Mouse (Mus musculus) midbrain, postnatal 0 days (tissue): ENCODE results near the gene Iglon5. TPM values are rescaled to one million over a fixed set of nuclear protein-coding genes. Genes with fewer than 3 reads are reported as not detected.

Experiments
- ATAC-seq: fragments of 200-750 bp; cut with Nextera tagmentation; 2 replicates; pipeline ENCODE4 v1.8.0; 2017; ENCODE audit warnings: moderate number of reproducible peaks, mild to moderate bottlenecking, moderate TSS enrichment, moderate library complexity; ENCODE audit not compliant: low FRiP score
- DNase-seq: peaks from one replicate; pipeline ENCODE4 v3.0.0-alpha.2; 2015; ENCODE audit warnings: low spot score
- H3K27ac ChIP-seq: fragments of 300-500 bp; sonication (generic); 2 replicates; pipeline ENCODE4 v1.5.1; 2014; ENCODE audit warnings: low read depth, mild to moderate bottlenecking, low read length, mixed read lengths
- H3K27me3 ChIP-seq: fragments of 300-500 bp; sonication (generic); 2 replicates; pipeline ENCODE4 v1.6.1; 2014; ENCODE audit warnings: low read length, control low read depth, mixed read lengths; ENCODE audit not compliant: insufficient read depth
- H3K36me3 ChIP-seq: fragments of 300-500 bp; sonication (generic); 2 replicates; pipeline ENCODE4 v1.6.1; 2014; ENCODE audit warnings: low read length, control low read depth, mixed read lengths; ENCODE audit not compliant: insufficient read depth
- H3K4me1 ChIP-seq: fragments of 300-500 bp; sonication (generic); 2 replicates; pipeline ENCODE4 v1.6.1; 2014; ENCODE audit warnings: mild to moderate bottlenecking, control low read depth, antibody characterized with exemption, low read length, mixed read lengths; ENCODE audit not compliant: insufficient read depth
- H3K4me2 ChIP-seq: fragments of 300-500 bp; sonication (generic); 2 replicates; pipeline ENCODE4 v1.6.1; 2014; ENCODE audit warnings: low read depth, mild to moderate bottlenecking, low read length, mixed read lengths; ENCODE audit not compliant: poor library complexity, severe bottlenecking
- H3K4me3 ChIP-seq: fragments of 300-500 bp; sonication (generic); 2 replicates; pipeline ENCODE4 v1.5.1; 2014; ENCODE audit warnings: low read depth, mild to moderate bottlenecking, low read length, moderate library complexity
- H3K9ac ChIP-seq: fragments of 300-500 bp; sonication (generic); replicated peaks from 2 replicates; pipeline ENCODE4 v1.6.1; 2014; ENCODE audit warnings: mild to moderate bottlenecking, low read length, moderate library complexity, mixed read lengths; ENCODE audit not compliant: poor library complexity, severe bottlenecking
- H3K9me3 ChIP-seq: fragments of 300-500 bp; sonication (generic); 2 replicates; pipeline ENCODE4 v1.6.1; 2016; ENCODE audit warnings: low read length, control low read depth
- CTCF ChIP-seq: IDR thresholded peaks from 2 replicates; pipeline ENCODE4 v1.5.1; 2016; ENCODE audit warnings: antibody characterized with exemption, mild to moderate bottlenecking
- WGBS: fragments of 180-500 bp; shearing (Covaris S2); extraction: QIAGEN DNeasy Blood & Tissue Kit; methylation state at CpG from one replicate; pipeline ENCODE4 v1.1.7; 2014; 5-methylcytosine and 5-hydroxymethylcytosine counted together
- microRNA-seq: library from miRNA; unstranded; fragments of <30 nt; microRNA quantifications from one replicate; pipeline ENCODE4, GENCODE M21; 2016; ENCODE audit warnings: borderline number of aligned reads
- polyA plus RNA-seq: library from polyadenylated mRNA; unstranded; fragments of >200 nt; fragmentation: Nextera tagmentation; extraction: Ambion mirVana; gene quantifications from 2 replicates; pipeline ENCODE4 v1.2.1, GENCODE M21; 2015
- total RNA-seq: library from RNA; depleted of rRNA; stranded (reverse); fragments of >200 nt; gene quantifications from 2 replicates; pipeline ENCODE4 v1.2.3, GENCODE M21; 2014; rRNA removed

Gene Iglon5
- total and polyA plus RNA-seq, 2 experiments from 2014 or later = 7.8 to 72.4 TPM

- WGBS = 86% methylated on average over 8 of the region's 8 CpGs
- DNase-seq = no peak
- H3K9ac ChIP-seq = no peak within 1 kb of the TSS
- no peak within 1 kb of the TSS for H3K27ac ChIP-seq
- no peak for TF ChIP-seq CTCF
- H3K4me1 ChIP-seq = no peaks in the 10 kb centered on the region
- H3K4me2 ChIP-seq = no peak within 1 kb of the TSS
- no peaks in the 10 kb centered on the region for H3K36me3 ChIP-seq
- no peaks in the 10 kb centered on the region for H3K9me3 ChIP-seq
- no peak within 1 kb of the TSS for H3K4me3 ChIP-seq
- ATAC-seq = no peak
- H3K27me3 ChIP-seq = no peaks in the 10 kb centered on the region
Measured at GRCm38 (mm10) chr7:43427406-43427805, 62.5 kb downstream of the Iglon5 start, which contains the start of gene Lim2. TSS of gene Lim2 (plus strand) at chr7:43427670.

- Histone ChIP-seq H3K4me3 (no peak overlapping the region), H3K4me2 (no peak overlapping the region), H3K36me3 (no peaks in the 10 kb centered on the region), H3K4me1 (no peaks in the 10 kb centered on the region), H3K27ac (no peak overlapping the region), H3K9ac (no peak overlapping the region), H3K9me3 (no peaks in the 10 kb centered on the region), H3K27me3 (no peaks in the 10 kb centered on the region)
- TF ChIP-seq CTCF = no peak
- ATAC-seq = no peak
- no peak for DNase-seq
- 51% methylated on average over 3 of the region's 3 CpGs for WGBS
Measured at GRCm38 (mm10) chr7:43423991-43424625, 65.8 kb downstream of the Iglon5 start.

DNA sequence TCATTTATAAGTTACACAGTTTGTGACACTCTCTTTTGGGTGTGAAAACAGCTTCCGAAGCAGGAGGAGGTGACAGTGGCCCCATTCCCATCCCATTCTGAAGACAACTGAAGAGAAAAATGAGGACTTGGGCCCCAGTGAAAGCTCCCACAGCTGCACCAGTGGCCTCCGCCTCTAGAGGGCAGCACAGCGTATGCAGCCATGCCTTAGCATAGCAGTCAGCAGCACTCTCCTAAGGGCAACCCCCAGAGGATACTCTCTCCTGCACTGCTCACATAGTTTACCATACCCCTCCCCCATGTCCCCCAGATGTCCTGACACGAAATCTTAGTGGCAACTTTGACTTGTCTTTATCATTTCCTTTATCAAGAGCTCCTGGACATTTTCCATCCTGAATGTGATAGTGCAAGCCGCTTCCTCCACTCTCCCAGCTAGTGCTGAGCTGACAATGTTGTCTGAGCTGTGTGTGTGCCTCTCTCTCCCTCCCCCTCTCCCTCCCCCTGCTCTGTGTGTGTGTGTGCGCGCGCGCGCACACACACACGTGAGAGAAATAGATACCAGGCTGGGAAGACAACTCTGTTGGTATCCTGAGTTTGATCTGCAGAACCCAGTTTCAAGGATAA lies 66.8 kb downstream of the Iglon5 start:
- 10% methylated on average over 11 of the region's 11 CpGs for WGBS
- H3K27ac ChIP-seq = no peak overlapping the region
- peak; percentile 91 for ATAC-seq

More for the DNA sequence above, 66.8 kb downstream of the Iglon5 start:
- no peak overlapping the region for H3K9ac ChIP-seq
- no peaks in the 10 kb centered on the region for H3K36me3 ChIP-seq
- DNase-seq = peak; percentile 78
- no peak overlapping the region for H3K4me3 ChIP-seq
- no peaks in the 10 kb centered on the region for H3K27me3 ChIP-seq
- no peaks in the 10 kb centered on the region for H3K9me3 ChIP-seq
- H3K4me1 ChIP-seq = no peaks in the 10 kb centered on the region
- TF ChIP-seq CTCF = peak; percentile 92
- H3K4me2 ChIP-seq = peak overlapping the region; percentile 36

Small RNAs within 50 kb of the gene (microRNA-seq; reads per million reads assigned to microRNA genes)
- not detected for gene Mir7051

Other genes with a start within 250 kb of the Iglon5 start
- 25.8 and 33.1 TPM in 2 replicates for gene Zfp715, start 176.8 kb downstream of the Iglon5 start, total RNA-seq
- 16.5 and 17.1 TPM in 2 replicates for gene Zfp715, start 176.8 kb downstream of the Iglon5 start, polyA plus RNA-seq
- gene Siglecf, start 138.7 kb downstream of the Iglon5 start, total RNA-seq = 0.09 and 0.22 TPM in 2 replicates
- gene Siglecf, start 138.7 kb downstream of the Iglon5 start, polyA plus RNA-seq = 0.11 and 0.26 TPM in 2 replicates
- gene Siglecg, start 81.9 kb downstream of the Iglon5 start, total RNA-seq = 0.05 TPM in 1 of 2 replicates, not detected in the other
- gene Siglecg, start 81.9 kb downstream of the Iglon5 start, polyA plus RNA-seq = not detected in 2 replicates
- not detected in 2 replicates for gene Lim2, start 62.4 kb downstream of the Iglon5 start, total RNA-seq
- gene Lim2, start 62.4 kb downstream of the Iglon5 start, polyA plus RNA-seq = not detected in 2 replicates
- not detected in 2 replicates for gene Nkg7, start 53.0 kb downstream of the Iglon5 start, total RNA-seq
- 0.32 TPM in 1 of 2 replicates, not detected in the other for gene Nkg7, start 53.0 kb downstream of the Iglon5 start, polyA plus RNA-seq
- not detected in 2 replicates for gene Cldnd2, start 49.3 kb downstream of the Iglon5 start, total RNA-seq
- not detected in 2 replicates for gene Cldnd2, start 49.3 kb downstream of the Iglon5 start, polyA plus RNA-seq
- gene Etfb, start 46.0 kb downstream of the Iglon5 start, total RNA-seq = 27.0 and 28.6 TPM in 2 replicates
- 94.0 and 97.8 TPM in 2 replicates for gene Etfb, start 46.0 kb downstream of the Iglon5 start, polyA plus RNA-seq
- 1.7 and 6.6 TPM in 2 replicates for gene Gm45233, start 45.9 kb downstream of the Iglon5 start, total RNA-seq
- 0.44 and 0.71 TPM in 2 replicates for gene Gm45233, start 45.9 kb downstream of the Iglon5 start, polyA plus RNA-seq
- 25.8 and 40.2 TPM in 2 replicates for gene Vsig10l, start 26.9 kb downstream of the Iglon5 start, total RNA-seq
- gene Vsig10l, start 26.9 kb downstream of the Iglon5 start, polyA plus RNA-seq = 29.0 and 29.7 TPM in 2 replicates
- gene 4931406B18Rik, start 15.9 kb upstream of the Iglon5 start, total RNA-seq = not detected in 2 replicates
- gene 4931406B18Rik, start 15.9 kb upstream of the Iglon5 start, polyA plus RNA-seq = not detected in 2 replicates
- gene Cd33, start 54.4 kb upstream of the Iglon5 start, total RNA-seq = 1.5 TPM in 2 replicates
- 1.4 and 2.1 TPM in 2 replicates for gene Cd33, start 54.4 kb upstream of the Iglon5 start, polyA plus RNA-seq
- 9.4 and 13.0 TPM in 2 replicates for gene Zfp658, start 72.2 kb upstream of the Iglon5 start, total RNA-seq
- gene Zfp658, start 72.2 kb upstream of the Iglon5 start, polyA plus RNA-seq = 2.4 and 3.1 TPM in 2 replicates
- gene Zfp719, start 89.5 kb upstream of the Iglon5 start, total RNA-seq = 13.9 and 15.5 TPM in 2 replicates
- gene Zfp719, start 89.5 kb upstream of the Iglon5 start, polyA plus RNA-seq = 4.9 and 5.5 TPM in 2 replicates
- gene Zfp819, start 117.1 kb upstream of the Iglon5 start, total RNA-seq = 1.3 and 1.6 TPM in 2 replicates
- gene Zfp819, start 117.1 kb upstream of the Iglon5 start, polyA plus RNA-seq = 0.23 and 0.49 TPM in 2 replicates
- gene Ceacam18, start 144.6 kb upstream of the Iglon5 start, total RNA-seq = not detected in 2 replicates
- not detected in 2 replicates for gene Ceacam18, start 144.6 kb upstream of the Iglon5 start, polyA plus RNA-seq
- gene Siglece, start 170.1 kb upstream of the Iglon5 start, total RNA-seq = not detected in 2 replicates
- 0.43 TPM in 1 of 2 replicates, not detected in the other for gene Siglece, start 170.1 kb upstream of the Iglon5 start, polyA plus RNA-seq
- gene Ctu1, start 181.9 kb upstream of the Iglon5 start, total RNA-seq = 36.7 and 40.4 TPM in 2 replicates
- 21.2 and 21.6 TPM in 2 replicates for gene Ctu1, start 181.9 kb upstream of the Iglon5 start, polyA plus RNA-seq
- gene Klk14, start 200.3 kb upstream of the Iglon5 start, total RNA-seq = not detected in 2 replicates
- not detected in 2 replicates for gene Klk14, start 200.3 kb upstream of the Iglon5 start, polyA plus RNA-seq
- gene Klk13, start 222.5 kb upstream of the Iglon5 start, total RNA-seq = 0.22 TPM in 1 of 2 replicates, not detected in the other
- gene Klk13, start 222.5 kb upstream of the Iglon5 start, polyA plus RNA-seq = 0.11 and 0.29 TPM in 2 replicates